Mouse (Mus musculus): ENCODE measurements around the gene AI481877.

GRCm38 (mm10) chr4:59047222-59047621 is 91.6 kb downstream of the AI481877 start:
- no peak for TF ChIP-seq EP300 (IDR thresholded peaks at IDR 0.05; ENCODE audit: low read length)
- no peak for TF ChIP-seq MYC (IDR thresholded peaks at IDR 0.05; ENCODE audit: low read depth, low read length)
- TF ChIP-seq USF2 (conservative IDR thresholded peaks at IDR 0.05; ENCODE audit: low read depth, low read length) = no peak
- TF ChIP-seq POLR2A (IDR thresholded peaks at IDR 0.05; ENCODE audit: low read depth, low read length) = no peak
- no peak for TF ChIP-seq CTCF (conservative IDR thresholded peaks at IDR 0.05 in 1 of 2, IDR thresholded peaks at IDR 0.05 in 1 of 2; ENCODE audit: low read depth in 2 of 2, low read length in 2 of 2)
- TF ChIP-seq GABPA (IDR thresholded peaks at IDR 0.05; ENCODE audit: insufficient replicate concordance, low read depth, low read length) = no peak
- no peak for TF ChIP-seq ELF1 (IDR thresholded peaks at IDR 0.05; ENCODE audit: low read depth, low read length)

Measured in CH12.LX (cell line).